Mouse (Mus musculus) gastrocnemius, postnatal 36 days (tissue): Measurements from ENCODE around the gene Hfe. TPM values are rescaled to one million over a fixed set of nuclear protein-coding genes. Genes with fewer than 3 reads are reported as not detected.
"Not testable (repeated sequence)": the region's sequence is repeated elsewhere in the genome, so short reads cannot be mapped to it uniquely, and the experiment has no call there.

Source experiments
- DNase-seq, 2 experiments: peaks; one replicate each; pipeline ENCODE4 v3.0.0; 2022
- intact Hi-C: fragments of 180-260 bp; cut with DNase I; formaldehyde crosslinking; loops from one replicate; pipeline ENCODE4 v1.15.1; 2025
- total RNA-seq, 2 experiments: library from RNA; stranded (reverse); gene quantifications; 2 replicates each; pipeline ENCODE4 v1.2.3; 2021

The Hfe gene
- total RNA-seq, 2 experiments from 2014 or later = 17.6 to 27.0 TPM

DNA sequence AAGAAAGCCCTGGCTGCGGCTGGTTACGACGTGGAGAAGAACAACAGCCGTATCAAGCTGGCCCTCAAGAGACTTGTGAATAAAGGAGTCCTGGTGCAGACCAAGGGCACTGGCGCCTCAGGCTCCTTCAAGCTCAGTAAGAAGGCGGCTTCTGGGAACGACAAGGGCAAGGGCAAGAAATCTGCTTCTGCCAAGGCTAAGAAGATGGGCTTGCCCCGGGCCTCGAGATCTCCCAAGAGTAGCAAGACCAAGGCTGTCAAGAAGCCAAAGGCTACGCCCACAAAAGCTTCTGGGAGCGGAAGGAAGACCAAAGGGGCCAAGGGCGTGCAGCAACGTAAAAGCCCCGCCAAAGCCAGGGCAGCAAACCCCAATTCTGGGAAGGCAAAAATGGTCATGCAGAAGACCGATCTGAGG, 14.6 kb downstream of the Hfe start:
- DNase-seq = no peak
- intact Hi-C loops = loop anchor here (5.0 kb wide), 1 partner anchor 74 kb away; the partner anchor contains the start of genes Hist1h1e and Hist1h2be

DNA sequence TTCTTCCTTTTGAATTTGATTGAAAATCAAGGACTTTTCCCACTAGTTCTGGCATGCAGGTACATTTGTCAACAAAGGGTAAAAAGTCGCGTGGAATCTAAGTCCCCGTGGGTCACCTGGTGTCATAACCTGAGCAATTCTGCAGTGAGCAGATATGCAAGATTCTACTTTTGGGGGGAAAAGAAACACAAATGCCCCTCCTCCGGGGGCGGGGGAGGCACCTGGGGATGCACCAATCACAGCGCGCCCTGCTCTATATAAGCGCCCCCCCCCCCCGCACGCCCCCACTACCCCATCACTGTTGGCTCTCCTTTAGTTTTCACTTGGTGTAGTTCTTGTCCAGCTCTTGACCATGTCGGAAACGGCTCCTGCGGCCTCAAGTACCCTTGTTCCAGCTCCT, 15.1 kb downstream of the Hfe start, which contains the start of gene Hist1h1t:
Gene Hist1h1t, plus strand, starts transcription at position 301 of the 400 bp plus-strand sequence.
- DNase-seq = no peak
- intact Hi-C loops = loop anchor here (5.0 kb wide), 1 partner anchor 73 kb away; the partner anchor contains the start of genes Hist1h1e and Hist1h2be

DNA sequence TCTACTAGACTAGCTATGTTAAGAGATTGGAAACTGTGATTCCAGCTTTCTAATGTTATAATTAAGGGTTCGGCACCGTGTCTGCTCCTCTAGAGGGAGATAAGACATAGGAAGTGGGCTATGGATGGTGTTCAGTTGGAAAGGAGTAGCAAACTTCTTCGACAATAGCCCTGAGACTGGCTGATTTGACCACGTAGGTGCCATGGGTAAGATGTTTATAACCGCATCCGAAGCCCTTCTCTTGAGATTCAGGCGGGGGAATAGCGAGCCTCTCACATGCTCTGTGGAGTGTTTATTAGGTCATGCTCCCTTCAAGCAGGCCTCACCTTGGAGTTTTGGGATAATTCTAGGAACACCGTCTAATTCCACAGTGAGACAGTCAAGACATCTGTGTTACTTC, 15.7 kb downstream of the Hfe start:
- DNase-seq = no peak
- intact Hi-C loops = loop anchor here (5.0 kb wide), 1 partner anchor 73 kb away; the partner anchor contains the start of genes Hist1h1e and Hist1h2be

DNA sequence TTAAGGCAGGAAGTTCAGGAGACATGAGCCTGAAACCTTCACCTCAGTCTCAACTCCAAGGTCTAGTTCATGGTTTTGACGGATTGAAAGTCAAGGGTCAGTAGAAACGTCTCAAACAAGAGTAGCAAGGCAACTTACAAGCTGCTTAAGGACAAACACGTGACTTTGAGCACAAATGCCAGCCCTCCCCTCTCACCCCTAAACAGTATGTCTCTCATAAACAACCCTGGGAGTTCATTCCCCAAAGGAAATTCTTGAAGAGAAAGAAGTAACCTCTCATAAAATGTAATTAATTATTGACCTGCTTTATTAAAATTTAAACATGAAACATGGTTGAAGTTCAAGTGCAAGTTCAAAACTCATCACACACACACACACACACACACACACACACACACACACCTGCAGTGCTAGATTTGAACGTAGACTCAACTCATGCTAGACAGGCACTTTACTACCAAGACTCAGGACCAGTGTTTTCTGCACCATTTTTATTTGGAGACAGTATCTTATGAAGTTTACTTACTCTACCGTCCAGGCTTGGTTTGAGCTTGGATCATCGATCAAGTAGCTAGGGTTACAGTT, 16.7 kb downstream of the Hfe start:
- intact Hi-C loops = no loop called here

DNA sequence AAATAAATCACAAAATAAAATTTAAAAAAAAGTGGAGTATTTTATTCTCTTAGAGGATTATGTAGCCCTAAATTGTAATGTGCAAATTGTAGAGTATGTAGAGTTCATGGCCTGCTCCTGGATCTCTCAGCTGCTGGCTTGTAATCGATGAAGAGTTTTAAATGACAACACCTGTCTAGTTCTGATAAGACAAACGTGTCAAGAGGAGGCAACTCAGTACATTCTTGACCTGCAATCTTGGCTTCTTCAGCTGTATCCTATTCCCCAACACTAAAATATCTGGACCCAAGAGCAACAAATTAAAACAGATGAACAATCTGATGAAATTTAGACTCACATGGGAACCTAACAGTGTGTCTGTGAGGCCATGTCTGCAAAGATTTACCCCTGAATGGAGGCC, 21.2 kb downstream of the Hfe start:
- DNase-seq = no peak
- intact Hi-C loops = loop anchor here (10.0 kb wide), 2 partner anchors 265 to 1955 kb away; partner anchors contain the start of genes Abt1 and Hist1h4j

More for the DNA sequence above, 16.7 kb downstream of the Hfe start:
- DNase-seq = no peak

DNA sequence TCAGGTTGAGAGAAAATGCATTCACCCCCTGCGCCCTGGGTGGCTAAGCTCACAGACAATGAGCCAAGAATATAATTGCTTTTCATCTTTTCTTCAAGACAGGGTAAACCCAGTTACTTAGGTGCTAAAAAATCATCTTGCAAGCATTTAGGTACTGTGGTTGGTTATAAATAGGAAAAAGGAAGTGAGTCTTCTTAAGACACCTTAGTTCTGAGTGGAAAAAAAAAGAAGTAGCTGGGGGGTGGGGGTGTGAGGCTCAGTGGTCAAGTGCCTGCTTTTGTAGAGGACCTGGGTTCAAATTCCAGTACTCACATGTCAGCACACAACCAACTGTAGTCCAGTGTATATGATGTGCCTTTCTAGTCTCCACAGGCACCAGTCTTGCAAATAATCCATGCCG, 21.7 kb downstream of the Hfe start:
- no peak for DNase-seq
- intact Hi-C loops = loop anchor here (10.0 kb wide), 2 partner anchors 264 to 1954 kb away; partner anchors contain the start of genes Abt1 and Hist1h4j

DNA sequence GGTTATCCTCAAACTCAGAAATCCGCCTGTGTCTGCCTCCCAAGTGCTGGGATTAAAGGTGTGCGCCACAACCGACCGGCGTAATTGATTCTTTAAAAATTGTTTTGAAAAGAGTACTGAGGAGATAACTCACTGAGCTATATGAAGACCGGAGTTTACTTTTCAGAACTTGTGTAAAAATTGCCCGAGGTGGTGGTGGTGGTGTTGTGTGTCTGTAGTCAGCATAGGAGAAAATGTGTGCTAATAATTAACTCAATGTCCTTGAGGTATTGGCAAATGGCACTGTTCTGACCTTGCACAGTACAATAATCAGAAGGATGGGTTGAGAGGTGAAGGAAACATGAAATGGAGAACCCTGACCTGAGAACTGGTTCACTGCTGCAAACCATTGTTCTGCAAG, 22.7 kb downstream of the Hfe start:
- intact Hi-C loops = loop anchor here (10.0 kb wide), 2 partner anchors 263 to 1953 kb away; partner anchors contain the start of genes Abt1 and Hist1h4j

DNA sequence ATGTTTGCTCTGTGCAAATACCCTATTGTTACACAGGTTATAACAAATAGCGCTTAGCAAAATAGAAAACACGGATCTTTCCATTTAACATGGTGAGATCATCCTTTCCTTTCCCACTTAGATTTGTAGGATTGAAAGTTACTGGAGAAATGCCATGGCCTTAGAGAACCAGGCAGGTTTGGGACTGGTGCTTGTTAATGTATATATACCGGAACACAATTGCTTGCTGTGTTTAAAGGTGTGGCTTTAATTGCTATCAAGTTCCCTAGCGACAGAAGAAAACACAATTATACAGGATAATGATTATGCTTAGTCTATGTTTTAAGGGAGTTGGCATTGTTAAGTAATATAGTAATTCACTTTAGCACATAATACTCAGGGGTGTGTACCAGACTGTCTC, 23.5 kb downstream of the Hfe start:
- DNase-seq = no peak
- intact Hi-C loops = loop anchor here (10.0 kb wide), 2 partner anchors 262 to 1952 kb away; partner anchors contain the start of genes Abt1 and Hist1h4j

More for the DNA sequence above, 22.7 kb downstream of the Hfe start:
- DNase-seq = no peak

DNA sequence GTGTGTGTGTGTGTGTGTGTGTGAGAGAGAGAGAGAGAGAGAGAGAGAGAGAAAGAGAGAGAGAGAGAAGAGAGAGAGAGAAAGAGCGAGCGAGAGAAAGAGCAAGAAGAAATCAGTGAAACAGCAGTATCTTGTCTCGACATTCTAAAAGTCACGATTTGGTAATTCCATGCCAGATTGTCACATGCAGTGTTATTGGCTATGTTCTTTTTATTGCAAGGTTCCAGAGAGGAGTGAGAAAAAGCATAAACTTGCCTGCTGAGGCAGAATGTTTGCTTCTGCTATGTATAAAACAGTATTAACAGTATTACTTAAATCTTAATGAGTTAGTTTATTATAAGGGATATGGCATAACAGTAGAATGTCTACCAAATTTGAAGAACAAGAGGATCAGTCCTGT, 24.7 kb downstream of the Hfe start:
- intact Hi-C loops = loop anchor here (10.0 kb wide), 2 partner anchors 261 to 1951 kb away; partner anchors contain the start of genes Abt1 and Hist1h4j
- DNase-seq = no peak

DNA sequence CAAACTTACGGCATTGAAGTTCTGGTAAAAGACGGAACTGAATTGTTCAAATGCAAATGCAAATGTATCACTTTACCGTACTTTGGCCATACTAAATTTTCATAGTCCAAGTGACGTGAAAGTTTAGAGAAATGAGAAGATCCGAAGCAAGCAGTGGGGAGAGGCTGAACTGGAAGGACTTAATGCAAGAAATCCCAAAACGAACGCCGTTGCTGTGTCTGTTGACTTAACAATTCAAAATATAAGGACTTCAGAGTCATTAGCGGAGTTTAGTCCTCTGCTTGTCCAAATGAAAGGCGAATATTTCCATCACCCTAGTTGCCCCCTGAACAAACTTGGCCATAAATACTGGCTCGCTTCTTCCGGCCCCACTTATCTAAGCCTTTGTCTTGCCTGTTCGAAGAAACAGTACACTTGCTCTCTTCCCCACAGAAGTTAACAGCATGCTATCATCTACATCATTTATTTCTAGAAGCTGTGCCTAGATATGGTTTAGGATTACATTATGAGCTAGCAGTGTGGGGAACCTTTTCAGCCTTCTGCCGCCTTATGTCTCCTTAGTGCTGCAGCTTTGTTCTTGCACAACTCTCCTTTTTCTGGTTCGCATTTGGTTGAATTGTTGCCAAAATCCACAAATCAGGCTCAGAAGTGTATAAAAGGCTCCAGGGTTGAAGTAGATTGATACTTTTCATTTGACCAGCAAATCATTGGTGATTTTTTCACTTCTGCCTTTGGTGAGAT, 25.4 kb downstream of the Hfe start:
- intact Hi-C loops = loop anchor here (10.0 kb wide), 2 partner anchors 260 to 1950 kb away; partner anchors contain the start of genes Abt1 and Hist1h4j
- no peak for DNase-seq

DNA sequence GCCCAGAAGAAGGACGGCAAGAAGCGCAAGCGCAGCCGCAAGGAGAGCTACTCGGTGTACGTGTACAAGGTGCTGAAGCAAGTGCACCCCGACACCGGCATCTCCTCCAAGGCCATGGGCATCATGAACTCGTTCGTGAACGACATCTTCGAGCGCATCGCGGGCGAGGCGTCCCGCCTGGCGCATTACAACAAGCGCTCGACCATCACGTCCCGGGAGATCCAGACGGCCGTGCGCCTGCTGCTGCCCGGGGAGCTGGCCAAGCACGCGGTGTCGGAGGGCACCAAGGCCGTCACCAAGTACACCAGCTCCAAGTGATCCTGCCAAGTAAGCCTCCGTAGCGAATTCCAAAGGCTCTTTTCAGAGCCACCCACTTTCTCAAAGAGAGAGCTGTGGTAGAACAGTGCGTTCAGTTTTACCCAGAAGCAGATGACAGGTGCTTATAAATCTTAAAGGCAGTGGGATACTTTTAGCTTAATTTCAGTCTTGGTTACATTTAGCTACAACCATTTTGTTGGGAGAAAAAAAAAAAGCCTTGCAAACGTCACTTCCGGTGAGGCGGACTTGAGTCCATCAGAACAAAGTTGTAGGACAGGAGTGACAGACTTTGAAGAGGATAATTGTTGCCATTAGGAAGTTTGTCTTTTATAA, 26.2 kb downstream of the Hfe start:
- intact Hi-C loops = loop anchor here (5.0 to 10.0 kb wide), 3 partner anchors 57 to 1950 kb away; partner anchors contain the start of genes Abt1 and Hist1h4j

DNA sequence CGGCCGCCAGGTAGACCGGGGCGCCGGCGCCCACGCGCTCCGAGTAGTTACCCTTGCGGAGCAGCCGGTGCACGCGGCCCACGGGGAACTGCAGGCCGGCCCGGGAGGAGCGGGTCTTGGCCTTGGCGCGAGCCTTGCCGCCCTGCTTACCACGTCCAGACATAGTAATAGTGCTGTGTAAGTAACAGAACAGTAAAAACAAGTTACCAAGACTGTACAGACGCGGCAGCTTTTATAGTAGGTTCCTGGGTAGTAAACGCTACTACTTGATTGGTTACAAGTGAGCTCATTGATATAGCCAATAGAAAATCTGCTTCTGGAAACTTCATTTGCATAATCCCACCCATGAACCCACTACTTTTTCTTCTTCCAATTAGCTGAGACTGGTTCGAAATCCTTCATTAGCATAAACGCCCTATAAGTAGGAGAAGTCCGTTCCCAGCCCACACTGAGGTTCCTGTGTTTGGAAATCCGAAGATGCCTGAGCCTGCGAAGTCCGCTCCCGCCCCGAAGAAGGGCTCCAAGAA, 26.8 kb downstream of the Hfe start, which contains the start of the genes Hist1h2ac and Hist1h2bc:
Gene Hist1h2ac, minus strand, starts transcription at position 194 of the 527 bp plus-strand sequence.
Gene Hist1h2bc, plus strand, starts transcription at position 445 of the 527 bp plus-strand sequence.
- intact Hi-C loops = loop anchor here (5.0 to 10.0 kb wide), 3 partner anchors 57 to 1949 kb away; partner anchors contain the start of genes Abt1 and Hist1h4j
- DNase-seq = peak; percentile 33 to 64

More for the DNA sequence above, 26.2 kb downstream of the Hfe start:
- not testable (repeated sequence) for DNase-seq

DNA sequence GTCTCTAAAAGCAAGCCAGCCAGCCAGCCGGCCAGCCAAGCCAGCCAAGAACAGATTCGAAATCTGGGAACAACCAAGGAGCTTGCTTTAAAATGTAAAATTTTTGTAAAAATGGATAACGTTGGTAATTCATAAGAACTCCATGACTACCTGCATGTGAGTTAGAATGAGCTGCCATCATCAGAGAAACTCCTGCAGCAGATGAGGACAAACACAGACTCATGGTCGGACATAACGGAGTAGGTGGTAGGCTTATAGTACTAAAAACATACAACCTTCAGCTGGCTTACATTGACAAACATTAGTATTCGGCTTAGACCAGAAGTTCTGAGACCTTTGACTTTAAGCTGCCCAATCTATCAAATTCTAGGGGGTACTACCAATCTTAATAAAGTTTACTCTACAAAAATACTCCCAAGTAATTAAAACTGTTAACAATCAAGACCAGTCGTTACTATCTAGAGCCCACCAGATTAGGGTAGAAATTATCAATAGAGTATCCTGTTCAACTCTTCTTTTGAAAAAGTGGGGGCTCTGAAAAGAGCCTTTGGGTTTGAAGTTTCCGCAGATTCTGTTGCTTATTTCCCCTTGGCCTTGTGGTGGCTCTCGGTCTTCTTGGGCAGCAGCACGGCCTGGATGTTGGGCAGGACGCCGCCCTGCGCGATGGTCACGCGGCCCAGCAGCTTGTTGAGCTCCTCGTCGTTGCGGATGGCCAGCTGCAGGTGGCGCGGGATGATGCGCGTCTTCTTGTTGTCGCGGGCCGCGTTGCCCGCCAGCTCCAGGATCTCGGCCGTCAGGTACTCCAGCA, 27.5 kb downstream of the Hfe start:
- intact Hi-C loops = loop anchor here (5.0 to 10.0 kb wide), 3 partner anchors 56 to 1948 kb away; partner anchors contain the start of genes Abt1 and Hist1h4j
- not testable (repeated sequence) for DNase-seq

DNA sequence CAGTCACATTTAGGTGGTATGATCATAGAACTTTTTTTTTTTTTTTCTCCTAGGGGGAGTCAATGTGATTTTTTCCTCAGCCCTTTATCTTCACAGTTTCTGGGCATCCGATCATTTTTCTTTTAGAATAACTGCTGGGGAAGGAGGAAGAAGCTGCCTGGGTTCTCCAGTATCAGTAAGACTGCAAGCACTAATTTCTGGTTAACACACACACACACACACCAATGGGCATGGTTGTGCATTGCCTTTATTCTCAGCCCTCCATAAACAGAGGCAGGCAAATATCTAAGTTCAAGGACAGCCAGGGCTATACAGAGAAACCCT, 28.1 kb downstream of the Hfe start:
- no peak for DNase-seq
- intact Hi-C loops = loop anchor here (5.0 to 10.0 kb wide), 3 partner anchors 55 to 1948 kb away; partner anchors contain the start of genes Abt1 and Hist1h4j

DNA sequence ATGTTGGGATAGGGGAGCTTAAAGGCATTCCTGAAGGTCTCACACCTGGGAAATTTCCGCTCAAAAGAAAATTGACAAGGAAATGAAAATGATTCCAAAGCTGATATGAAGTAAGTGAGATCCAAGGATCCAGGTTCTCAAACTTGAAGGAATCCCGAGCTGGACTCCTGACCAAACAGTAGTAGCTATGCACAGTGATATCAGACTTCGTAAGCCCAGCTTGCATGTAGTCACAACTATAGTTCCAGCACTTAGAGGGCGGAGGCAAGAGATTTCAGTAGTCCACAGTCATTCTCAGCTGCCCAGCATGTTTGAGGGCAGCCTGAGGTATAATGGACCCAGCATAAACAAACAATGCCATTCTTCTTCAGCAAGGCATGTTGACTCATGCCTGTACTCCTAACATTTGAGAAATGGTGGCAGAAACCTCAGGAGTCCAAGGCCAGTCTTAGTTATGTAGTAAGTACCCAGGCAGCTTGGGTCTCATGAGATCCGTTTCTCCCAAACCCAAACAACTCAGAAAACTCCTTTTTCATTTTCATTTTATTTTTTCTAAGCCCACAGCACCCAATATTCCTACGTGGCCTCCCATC, 28.6 kb downstream of the Hfe start:
- no peak for DNase-seq
- intact Hi-C loops = loop anchor here (5.0 to 10.0 kb wide), 3 partner anchors 55 to 1947 kb away; partner anchors contain the start of genes Abt1 and Hist1h4j

DNA sequence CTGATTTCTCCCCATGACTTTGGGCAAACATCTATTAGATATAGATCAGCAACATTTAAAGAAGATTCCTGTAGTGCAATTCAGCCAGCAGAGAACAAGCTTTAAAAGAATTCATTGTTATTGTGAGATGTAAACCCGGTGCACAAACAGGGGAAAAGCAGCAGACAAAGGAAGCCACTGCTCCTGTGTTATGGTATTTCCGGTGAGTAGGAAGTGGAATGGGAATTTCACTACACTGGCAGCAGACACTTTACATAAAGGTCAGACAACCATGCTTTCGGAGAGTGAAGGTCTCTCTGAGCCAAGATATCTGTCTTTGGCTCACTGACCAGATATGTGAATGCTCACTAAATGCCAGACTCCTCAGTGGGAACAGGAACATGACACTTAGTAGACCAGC, 48.1 kb downstream of the Hfe start:
- DNase-seq = no peak
- intact Hi-C loops = no loop called here

DNA sequence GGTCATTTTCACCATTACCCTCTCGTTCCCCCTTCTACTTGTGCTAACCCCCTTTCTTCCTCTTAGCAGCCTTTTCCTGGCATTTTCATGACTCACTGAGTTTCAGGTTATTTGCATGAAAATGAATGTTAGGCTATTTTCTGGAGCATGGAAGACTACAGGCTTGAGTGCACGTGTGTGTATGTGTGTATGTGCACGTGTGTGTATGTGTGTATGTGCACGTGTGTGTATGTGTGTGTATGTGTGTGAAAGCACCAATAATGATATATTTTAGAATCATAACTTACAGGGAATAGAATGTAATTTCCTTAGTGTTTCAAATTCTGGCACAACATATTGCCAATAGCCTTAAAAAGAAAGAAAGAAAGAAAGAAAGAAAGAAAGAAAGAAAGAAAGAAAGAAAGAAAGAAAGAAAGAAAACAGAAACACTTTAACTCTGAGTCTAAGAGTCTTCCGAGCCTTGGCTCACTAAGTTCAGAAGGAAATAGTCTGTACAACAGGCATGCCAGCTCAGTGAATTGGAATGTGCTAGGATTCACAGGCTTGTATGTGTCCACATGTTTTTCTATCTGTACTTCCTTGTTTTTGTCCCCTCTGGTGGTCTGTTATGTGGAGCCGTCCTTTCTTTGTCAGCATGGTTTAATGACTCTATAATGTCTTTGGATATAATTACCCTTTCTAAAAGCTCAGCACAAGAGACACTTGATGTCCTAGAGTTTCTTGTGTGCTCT, 50.9 kb downstream of the Hfe start:
- intact Hi-C loops = no loop called here
- no peak for DNase-seq
